ENCODE assay signal across 9 mouse cellular contexts in genomic region chr4:78211529-78212494, GRCm38 (mm10). TPM values are rescaled to one million over a fixed set of nuclear protein-coding genes. Genes with fewer than 3 reads are reported as not detected.
A peak's percentile ranks its signal among the peaks of the same experiment; 100 is the strongest.
DNase-seq lines count a peak whose midpoint lies in the region; ATAC-seq lines count a peak whose summit lies in the region.
"Had no signal": no experiment of that assay in that cellular context is flagged by ENCODE, and none has a peak within 500 bp of the region (broad histone marks: within the 10 kb centered on the region; RNA-seq: fewer than 3 reads in every experiment).

Gene Ptprd, minus strand, starts transcription at chr4:78211961.

- no peak within 1 kb of the TSS for H3K27ac ChIP-seq in embryonic facial prominence, embryonic 15.5 days (replicated peaks)
- H3K27ac ChIP-seq in hindbrain, embryonic 14.5 days, result peak within 1 kb of the TSS; percentile 79
- no peak within 1 kb of the TSS; the same call in 1 of the 2 replicates for H3K27ac ChIP-seq in neural tube, embryonic 12.5 days

- H3K4me3 ChIP-seq in embryonic facial prominence, embryonic 15.5 days (replicated peaks), result peak within 1 kb of the TSS; percentile 54
- H3K4me3 ChIP-seq in hindbrain, embryonic 14.5 days (replicated peaks; ENCODE audit: low read length), result peak within 1 kb of the TSS; percentile 66
- H3K4me3 ChIP-seq in neural tube, embryonic 12.5 days, result peak within 1 kb of the TSS; percentile 53

- peak; percentile 75 for ATAC-seq in embryonic facial prominence, embryonic 15.5 days (ENCODE audit: insufficient number of reproducible peaks, low FRiP score, low TSS enrichment, low read depth)
- ATAC-seq in hindbrain, embryonic 14.5 days (ENCODE audit: low FRiP score), result peak; percentile 93
- peak; percentile 93 for ATAC-seq in neural tube, embryonic 12.5 days (ENCODE audit: low FRiP score, low read depth)

- H3K36me3 ChIP-seq in embryonic facial prominence, embryonic 15.5 days, result no peaks in the 10 kb centered on the region
- H3K36me3 ChIP-seq in hindbrain, embryonic 14.5 days (replicated peaks; ENCODE audit: control insufficient read depth, insufficient read depth), result no peaks in the 10 kb centered on the region
- H3K36me3 ChIP-seq in neural tube, embryonic 12.5 days, result no peaks in the 10 kb centered on the region

- intact Hi-C loops in left cerebral cortex, postnatal 36 days (cut with DNase I), result loop anchor here (2.0 kb wide), 1 partner anchor 563 kb away; no protein-coding TSS in a partner anchor

- WGBS in embryonic facial prominence, embryonic 15.5 days, result under 1% methylated on average over 63 of the region's 86 CpGs
- WGBS in hindbrain, embryonic 14.5 days, result 2% methylated on average over 70 of the region's 86 CpGs
- 2% methylated on average over 62 of the region's 86 CpGs for WGBS in neural tube, embryonic 12.5 days

- DNase-seq in gastrocnemius, postnatal 4 days (ENCODE audit: low spot score in 2 of 2), result peak; percentile 12 to 16
- DNase-seq in gastrocnemius, postnatal 25 days, result no peak
- DNase-seq in adrenal gland, postnatal 36 days, result peak; percentile 22 to 38
- DNase-seq in hindbrain, embryonic 14.5 days (ENCODE audit: low spot score), result peak; percentile 81
- peak; percentile 60 to 80 for DNase-seq in left cerebral cortex, postnatal 36 days (ENCODE audit: low spot score in 2 of 2)
- DNase-seq in spleen, adult 12 weeks (ENCODE audit: low spot score), result no peak

- H3K9ac ChIP-seq in embryonic facial prominence, embryonic 15.5 days, result no peak within 1 kb of the TSS; the same call in 1 of the 2 replicates
- H3K9ac ChIP-seq in hindbrain, embryonic 14.5 days, result peak within 1 kb of the TSS; percentile 68
- peak within 1 kb of the TSS; percentile 61 for H3K9ac ChIP-seq in neural tube, embryonic 12.5 days

- H3K27me3 ChIP-seq in embryonic facial prominence, embryonic 15.5 days, result peaks cover 34% of the 10 kb centered on the region
- 0 out of 2 replicates have a peak, but pooled peaks cover 4% of the 10 kb centered on the region for H3K27me3 ChIP-seq in hindbrain, embryonic 14.5 days (ENCODE audit: control insufficient read depth, insufficient read depth, low read length)
- 0 out of 2 replicates have a peak, but pooled peaks cover 8% of the 10 kb centered on the region for H3K27me3 ChIP-seq in neural tube, embryonic 12.5 days (replicated peaks)

- H3K9me3 ChIP-seq in embryonic facial prominence, embryonic 15.5 days (replicated peaks), result no peaks in the 10 kb centered on the region
- H3K9me3 ChIP-seq in hindbrain, embryonic 14.5 days (ENCODE audit: control insufficient read depth, low read length), result no peaks in the 10 kb centered on the region
- H3K9me3 ChIP-seq in neural tube, embryonic 12.5 days, result no peaks in the 10 kb centered on the region

- peaks cover 6% of the 10 kb centered on the region; the same call in 1 of the 2 replicates for H3K4me1 ChIP-seq in embryonic facial prominence, embryonic 15.5 days
- H3K4me1 ChIP-seq in hindbrain, embryonic 14.5 days (replicated peaks; ENCODE audit: control insufficient read depth, insufficient read depth, low read length), result peaks cover 3% of the 10 kb centered on the region; the same call in 1 of the 2 replicates
- H3K4me1 ChIP-seq in neural tube, embryonic 12.5 days, result no peaks in the 10 kb centered on the region

- peak within 1 kb of the TSS; percentile 92 for H3K4me2 ChIP-seq in embryonic facial prominence, embryonic 15.5 days (replicated peaks)
- peak within 1 kb of the TSS; percentile 52 for H3K4me2 ChIP-seq in hindbrain, embryonic 14.5 days (replicated peaks)
- peak within 1 kb of the TSS; percentile 95 for H3K4me2 ChIP-seq in neural tube, embryonic 12.5 days (replicated peaks)

RNA-seq across cellular contexts. Expression of gene Ptprd, which starts in this region (rescaled TPM):
- 10 to 100 TPM; 87.1 to 88.0 TPM for total RNA-seq in gastrocnemius, postnatal 4 days (2021)
- 1 to 10 TPM; 3.8 to 7.1 TPM for total RNA-seq in gastrocnemius, postnatal 25 days (2021)
- 100 to 1,000 TPM in 1 of 2 experiments, 10 to 100 TPM in 1; 89.2 to 120 TPM for total RNA-seq in adrenal gland, postnatal 36 days (2021)
- 33.9 and 34.5 TPM in 2 replicates for polyA plus RNA-seq in embryonic facial prominence, embryonic 15.5 days (2015; fragmentation: Nextera tagmentation; extraction: Ambion mirVana)
- 95.5 and 112 TPM in 2 replicates for polyA plus RNA-seq in hindbrain, embryonic 14.5 days (2014; fragmentation: Nextera tagmentation; extraction: Ambion mirVana)
- total RNA-seq in left cerebral cortex, postnatal 36 days (2021), result 100 to 1,000 TPM; 313 to 350 TPM
- polyA plus RNA-seq in neural tube, embryonic 12.5 days (2016; fragmentation: Nextera tagmentation; extraction: Ambion mirVana), result 66.9 and 72.5 TPM in 2 replicates
- total RNA-seq: hematopoietic stem cell, adult 5-6 weeks had no signal

Comparison
In these comparisons a context has a peak if more than half of its experiments do, and no peak if none do; other contexts are left out.
1. RNA of gene Ptprd (total RNA-seq): 313 to 350 TPM in left cerebral cortex, postnatal 36 days, 89.2 to 120 TPM in adrenal gland, postnatal 36 days and 87.1 to 88.0 TPM in gastrocnemius, postnatal 4 days; 3.8 to 7.1 TPM in gastrocnemius, postnatal 25 days; every median in the first group is over 10 times any median in the second.
2. DNase-seq: peak in gastrocnemius, postnatal 4 days (2 of 2), adrenal gland, postnatal 36 days (2 of 2), hindbrain, embryonic 14.5 days (single experiment) and left cerebral cortex, postnatal 36 days (2 of 2); none in gastrocnemius, postnatal 25 days (single experiment) and spleen, adult 12 weeks (single experiment).
3. Peak in every context shown above with its lines, with median percentiles within 50 percentile points of each other: ATAC-seq, H3K4me2 ChIP-seq and H3K4me3 ChIP-seq.